Mouse (Mus musculus) kidney, postnatal 14 days (tissue): Measurements from ENCODE around the gene Vangl1.

Experiments
- DNase-seq: peaks from one replicate; pipeline ENCODE4 v3.0.0; 2022; ENCODE audit warnings: mixed read lengths

Vangl1 gene

GRCm38 (mm10) chr3:102203781-102204721 lies at the start of gene Vangl1:
Gene Vangl1, minus strand, starts transcription at chr3:102204693.
- DNase-seq = peak; percentile 91

- no peak for DNase-seq
These were observed 49.1 kb upstream of the Vangl1 start for GRCm38 (mm10) chr3:102253554-102253953.

- no peak for DNase-seq
These were observed 48.4 kb upstream of the Vangl1 start for GRCm38 (mm10) chr3:102252927-102253326.

GRCm38 (mm10) chr3:102250873-102251272 lies 46.4 kb upstream of the Vangl1 start:
- DNase-seq = no peak

- peak; percentile 67 for DNase-seq
These were observed 45.0 kb upstream of the Vangl1 start for GRCm38 (mm10) chr3:102249401-102249991.

GRCm38 (mm10) chr3:102244601-102245000 lies 40.1 kb upstream of the Vangl1 start:
- no peak for DNase-seq

GRCm38 (mm10) chr3:102242854-102243253 lies 38.4 kb upstream of the Vangl1 start:
- DNase-seq = peak; percentile 49

- DNase-seq = no peak
These were observed 27.1 kb upstream of the Vangl1 start for GRCm38 (mm10) chr3:102231418-102232134.

- no peak for DNase-seq
These were observed 18.3 kb upstream of the Vangl1 start for GRCm38 (mm10) chr3:102222756-102223155.

GRCm38 (mm10) chr3:102218301-102218700 lies 13.8 kb upstream of the Vangl1 start:
- no peak for DNase-seq

- no peak for DNase-seq
These were observed 10.2 kb upstream of the Vangl1 start for GRCm38 (mm10) chr3:102214736-102215135.

GRCm38 (mm10) chr3:102214299-102214698 lies 9.8 kb upstream of the Vangl1 start:
- no peak for DNase-seq

- no peak for DNase-seq
These were observed 8.4 kb upstream of the Vangl1 start for GRCm38 (mm10) chr3:102212896-102213295.

GRCm38 (mm10) chr3:102212336-102212735 lies 7.8 kb upstream of the Vangl1 start:
- DNase-seq = no peak

- DNase-seq = no peak
These were observed 6.8 kb upstream of the Vangl1 start for GRCm38 (mm10) chr3:102211340-102211739.

GRCm38 (mm10) chr3:102210775-102211174 lies 6.3 kb upstream of the Vangl1 start:
- no peak for DNase-seq

GRCm38 (mm10) chr3:102208861-102209260 lies 4.4 kb upstream of the Vangl1 start:
- DNase-seq = no peak

- no peak for DNase-seq
These were observed 951 bp upstream of the Vangl1 start for GRCm38 (mm10) chr3:102205458-102205830.

GRCm38 (mm10) chr3:102204734-102205457 lies 403 bp upstream of the Vangl1 start:
- peak; percentile 22 for DNase-seq

- DNase-seq = no peak
These were observed 1.4 kb downstream of the Vangl1 start for GRCm38 (mm10) chr3:102203131-102203530.

- no peak for DNase-seq
These were observed 4.5 kb downstream of the Vangl1 start for GRCm38 (mm10) chr3:102199991-102200390.

GRCm38 (mm10) chr3:102199226-102199625 lies 5.3 kb downstream of the Vangl1 start:
- DNase-seq = peak; percentile 44

- DNase-seq = no peak
These were observed 6.0 kb downstream of the Vangl1 start for GRCm38 (mm10) chr3:102198446-102198845.
